Mouse (Mus musculus) neural tube, embryonic 15.5 days (tissue): ENCODE results near the gene Aars2. TPM values are rescaled to one million over a fixed set of nuclear protein-coding genes. Genes with fewer than 3 reads are reported as not detected.
A peak's percentile ranks its signal among the peaks of the same experiment; 100 is the strongest.

Experiments used
- ATAC-seq: fragments of 200-750 bp; cut with Nextera tagmentation; 2 replicates; pipeline ENCODE4 v1.8.0; 2017; ENCODE audit warnings: mild to moderate bottlenecking, moderate TSS enrichment, moderate library complexity; ENCODE audit not compliant: low FRiP score
- H3K27ac ChIP-seq: fragments of 300-500 bp; sonication (generic); replicated peaks from 2 replicates; pipeline ENCODE4 v1.5.1; 2015; ENCODE audit warnings: mild to moderate bottlenecking, inconsistent platforms
- H3K27me3 ChIP-seq: fragments of 300-500 bp; sonication (generic); replicated peaks from 2 replicates; pipeline ENCODE4 v1.6.1; 2015; ENCODE audit warnings: inconsistent platforms
- H3K36me3 ChIP-seq: fragments of 300-500 bp; sonication (generic); 2 replicates; pipeline ENCODE4 v1.6.1; 2015; ENCODE audit warnings: inconsistent platforms
- H3K4me1 ChIP-seq: fragments of 300-500 bp; sonication (generic); 2 replicates; pipeline ENCODE4 v1.6.1; 2015; ENCODE audit warnings: inconsistent platforms
- H3K4me2 ChIP-seq: fragments of 300-500 bp; sonication (generic); 2 replicates; pipeline ENCODE4 v1.6.1; 2015; ENCODE audit warnings: inconsistent platforms, mild to moderate bottlenecking, moderate library complexity
- H3K4me3 ChIP-seq: fragments of 300-500 bp; sonication (generic); replicated peaks from 2 replicates; pipeline ENCODE4 v1.5.1; 2015; ENCODE audit warnings: mild to moderate bottlenecking, inconsistent platforms
- H3K9ac ChIP-seq: fragments of 300-500 bp; sonication (generic); replicated peaks from 2 replicates; pipeline ENCODE4 v1.6.1; 2015; ENCODE audit warnings: mild to moderate bottlenecking, inconsistent platforms
- H3K9me3 ChIP-seq: fragments of 300-500 bp; sonication (generic); replicated peaks from 2 replicates; pipeline ENCODE4 v1.6.1; 2016; ENCODE audit warnings: inconsistent platforms
- WGBS: fragments of 180-500 bp; shearing (Covaris S2); methylation state at CpG from one replicate; pipeline ENCODE4 v1.1.7; 2015; ENCODE audit warnings: mixed read lengths; 5-methylcytosine and 5-hydroxymethylcytosine counted together
- polyA plus RNA-seq: library from polyadenylated mRNA; unstranded; fragments of >200 nt; fragmentation: Nextera tagmentation; extraction: Ambion mirVana; gene quantifications from 2 replicates; pipeline ENCODE4 v1.2.1, GENCODE M21; 2015

Gene Aars2
- polyA plus RNA-seq, 1 experiment from 2014 or later, result 18.0 TPM

DNA sequence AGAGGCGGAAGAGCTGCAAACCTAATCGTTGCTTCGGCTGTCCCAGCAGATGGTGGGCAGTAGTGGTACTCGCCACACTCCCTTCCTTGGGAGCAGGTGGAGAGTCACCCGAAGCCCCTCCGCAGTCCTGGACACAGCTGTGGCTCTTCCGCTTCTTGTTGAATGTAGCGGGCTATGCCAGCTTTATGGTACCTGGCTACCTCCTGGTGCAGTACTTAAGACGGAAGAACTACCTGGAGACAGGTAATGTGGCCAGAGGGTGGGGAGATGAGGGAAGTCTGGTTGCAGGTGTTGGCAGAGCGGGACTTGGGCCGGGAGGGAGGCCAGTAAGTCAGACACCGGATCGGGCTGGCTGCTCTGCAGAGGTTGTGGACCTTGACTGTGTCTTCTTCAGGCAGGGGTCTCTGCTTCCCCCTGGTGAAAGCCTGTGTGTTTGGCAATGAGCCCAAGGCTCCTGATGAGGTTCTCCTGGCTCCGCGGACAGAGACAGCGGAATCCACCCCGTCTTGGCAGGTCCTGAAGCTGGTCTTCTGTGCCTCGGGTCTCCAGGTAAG is 58.0 kb downstream of the Aars2 start:
- no peaks in the 10 kb centered on the region for H3K27me3 ChIP-seq
- peak overlapping the region; percentile 91 for H3K9ac ChIP-seq
- 9% methylated on average over 18 of the region's 18 CpGs for WGBS
- H3K4me1 ChIP-seq, result peaks cover 48% of the 10 kb centered on the region
- H3K4me3 ChIP-seq, result peak overlapping the region; percentile 83
- peaks cover 43% of the 10 kb centered on the region for H3K36me3 ChIP-seq
- no peaks in the 10 kb centered on the region for H3K9me3 ChIP-seq
- H3K27ac ChIP-seq, result peak overlapping the region; percentile 88
- ATAC-seq, result no peak; the same call in 1 of the 2 replicates
- H3K4me2 ChIP-seq, result peak overlapping the region; percentile 96

DNA sequence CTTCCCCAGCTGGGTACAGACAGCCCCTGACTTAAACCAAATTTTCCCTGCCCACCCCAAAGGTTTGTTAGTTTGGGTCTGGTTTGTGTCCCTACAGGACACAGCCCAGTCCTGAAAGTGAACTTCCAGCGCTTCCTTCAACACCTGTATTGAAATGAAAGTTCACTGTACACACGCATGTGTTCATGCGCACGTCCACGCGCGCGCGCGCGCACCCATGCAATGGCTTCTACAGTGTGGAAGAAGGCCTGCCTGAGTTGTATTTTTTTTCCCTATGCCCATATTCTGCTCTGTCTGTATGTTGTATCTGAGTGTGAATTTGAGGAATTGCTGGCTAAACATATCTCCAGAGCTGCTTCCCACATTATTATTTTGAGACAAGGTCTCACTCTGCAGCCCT is 58.5 kb downstream of the Aars2 start:
- Histone ChIP-seq H3K4me1 (peaks cover 53% of the 10 kb centered on the region), H3K27ac (no peak overlapping the region; the same call in 1 of the 2 replicates), H3K9me3 (no peaks in the 10 kb centered on the region), H3K27me3 (no peaks in the 10 kb centered on the region), H3K36me3 (peaks cover 48% of the 10 kb centered on the region), H3K9ac (peak overlapping the region; percentile 91), H3K4me2 (peak overlapping the region; percentile 96), H3K4me3 (peak overlapping the region; percentile 83)
- 93% methylated on average over 11 of the region's 11 CpGs for WGBS
- no peak for ATAC-seq

DNA sequence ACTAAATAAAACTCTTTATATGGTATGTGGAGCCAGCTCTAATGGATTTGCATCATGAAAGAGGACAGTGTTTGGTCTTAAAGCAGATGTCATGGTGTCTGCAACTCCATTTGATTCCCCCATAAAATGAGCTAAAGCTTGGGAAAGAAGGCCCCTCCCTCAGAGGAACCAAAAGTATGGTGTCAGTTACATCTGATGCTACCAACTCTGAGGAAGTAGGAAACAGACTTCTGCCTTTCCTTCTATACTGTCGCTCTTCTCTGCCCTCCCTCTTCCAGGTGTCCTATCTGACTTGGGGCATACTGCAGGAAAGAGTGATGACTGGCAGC is 59.4 kb downstream of the Aars2 start:
- no peak overlapping the region for H3K27ac ChIP-seq
- H3K4me2 ChIP-seq, result no peak overlapping the region
- peaks cover 57% of the 10 kb centered on the region for H3K36me3 ChIP-seq
- H3K9ac ChIP-seq, result no peak overlapping the region
- peaks cover 62% of the 10 kb centered on the region for H3K4me1 ChIP-seq
- no peaks in the 10 kb centered on the region for H3K27me3 ChIP-seq
- WGBS, result 73% methylated on average over 1 of the region's 1 CpGs
- H3K4me3 ChIP-seq, result no peak overlapping the region
- no peaks in the 10 kb centered on the region for H3K9me3 ChIP-seq
- ATAC-seq, result no peak

DNA sequence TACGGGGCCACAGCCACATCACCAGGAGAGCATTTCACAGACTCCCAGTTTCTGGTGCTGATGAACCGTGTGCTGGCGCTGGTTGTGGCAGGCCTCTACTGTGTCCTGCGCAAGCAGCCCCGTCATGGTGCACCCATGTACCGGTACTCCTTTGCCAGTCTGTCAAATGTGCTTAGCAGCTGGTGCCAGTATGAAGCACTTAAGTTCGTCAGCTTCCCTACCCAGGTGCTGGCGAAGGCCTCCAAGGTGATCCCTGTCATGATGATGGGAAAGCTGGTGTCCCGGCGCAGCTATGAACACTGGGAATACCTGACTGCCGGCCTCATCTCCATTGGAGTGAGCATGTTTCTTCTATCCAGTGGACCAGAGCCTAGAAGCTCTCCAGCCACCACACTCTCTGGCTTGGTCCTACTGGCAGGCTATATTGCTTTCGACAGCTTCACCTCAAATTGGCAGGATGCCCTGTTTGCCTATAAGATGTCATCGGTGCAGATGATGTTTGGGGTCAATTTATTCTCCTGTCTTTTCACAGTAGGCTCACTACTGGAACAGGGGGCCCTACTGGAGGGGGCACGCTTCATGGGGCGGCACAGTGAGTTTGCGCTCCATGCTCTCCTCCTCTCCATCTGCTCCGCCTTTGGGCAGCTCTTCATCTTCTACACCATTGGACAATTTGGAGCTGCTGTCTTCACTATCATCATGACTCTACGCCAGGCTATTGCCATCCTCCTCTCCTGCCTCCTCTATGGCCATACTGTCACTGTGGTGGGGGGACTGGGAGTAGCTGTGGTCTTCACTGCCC is 59.9 kb downstream of the Aars2 start:
- Histone ChIP-seq H3K9me3 (no peaks in the 10 kb centered on the region), H3K27ac (no peak overlapping the region; the same call in 1 of the 2 replicates), H3K9ac (no peak overlapping the region), H3K36me3 (peaks cover 62% of the 10 kb centered on the region), H3K4me1 (peaks cover 68% of the 10 kb centered on the region), H3K4me2 (no peak overlapping the region), H3K4me3 (no peak overlapping the region), H3K27me3 (no peaks in the 10 kb centered on the region)
- no peak for ATAC-seq
- WGBS, result 67% methylated on average over 18 of the region's 18 CpGs

DNA sequence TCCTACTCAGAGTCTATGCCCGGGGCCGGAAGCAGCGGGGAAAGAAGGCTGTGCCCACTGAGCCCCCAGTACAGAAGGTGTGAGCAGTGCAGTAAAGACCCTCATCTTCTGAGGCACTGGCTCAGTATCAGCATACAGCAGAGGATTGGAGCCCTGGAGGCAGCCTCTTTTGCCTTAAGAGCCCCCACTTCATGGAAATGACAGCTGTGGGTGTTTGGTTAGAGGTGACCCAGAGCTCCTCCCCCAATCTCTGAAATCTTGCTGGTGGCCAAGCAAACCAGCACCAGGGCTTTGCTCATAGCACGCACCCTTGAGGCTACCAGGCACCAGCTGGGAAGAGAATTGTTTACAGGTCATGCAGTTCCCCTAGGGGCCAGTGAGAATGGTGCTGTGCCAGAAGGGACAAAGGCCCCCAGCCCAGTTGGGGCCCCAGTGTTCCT is 60.5 kb downstream of the Aars2 start:
- Histone ChIP-seq H3K27ac (no peak overlapping the region; the same call in 1 of the 2 replicates), H3K9me3 (no peaks in the 10 kb centered on the region), H3K4me3 (no peak overlapping the region), H3K4me1 (peaks cover 72% of the 10 kb centered on the region), H3K27me3 (no peaks in the 10 kb centered on the region), H3K9ac (no peak overlapping the region), H3K36me3 (peaks cover 64% of the 10 kb centered on the region), H3K4me2 (no peak overlapping the region)
- no peak for ATAC-seq
- 20% methylated on average over 4 of the region's 4 CpGs for WGBS

DNA sequence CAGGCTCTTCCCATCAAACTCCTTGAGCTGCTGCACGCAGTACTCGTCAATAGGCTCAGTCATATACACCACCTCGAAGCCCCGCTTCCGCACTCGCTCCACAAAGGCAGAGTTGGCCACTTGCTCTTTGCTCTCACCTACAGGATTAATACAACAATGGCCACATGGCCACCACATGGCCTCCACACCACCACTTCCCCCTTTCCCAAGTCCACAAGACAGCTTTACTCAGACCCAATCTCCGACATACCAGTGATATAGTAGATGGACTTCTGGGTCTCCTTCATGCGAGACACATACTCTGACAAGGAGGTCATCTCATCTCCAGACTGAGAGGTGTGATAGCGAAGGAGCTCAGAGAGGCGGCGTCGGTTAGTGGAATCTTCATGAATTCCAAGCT is 62.3 kb downstream of the Aars2 start:
- Histone ChIP-seq H3K9me3 (no peaks in the 10 kb centered on the region), H3K4me1 (peaks cover 72% of the 10 kb centered on the region), H3K4me2 (no peak overlapping the region), H3K4me3 (no peak overlapping the region), H3K27me3 (no peaks in the 10 kb centered on the region), H3K27ac (no peak overlapping the region), H3K9ac (no peak overlapping the region), H3K36me3 (peaks cover 64% of the 10 kb centered on the region)
- 90% methylated on average over 12 of the region's 12 CpGs for WGBS
- ATAC-seq, result no peak

DNA sequence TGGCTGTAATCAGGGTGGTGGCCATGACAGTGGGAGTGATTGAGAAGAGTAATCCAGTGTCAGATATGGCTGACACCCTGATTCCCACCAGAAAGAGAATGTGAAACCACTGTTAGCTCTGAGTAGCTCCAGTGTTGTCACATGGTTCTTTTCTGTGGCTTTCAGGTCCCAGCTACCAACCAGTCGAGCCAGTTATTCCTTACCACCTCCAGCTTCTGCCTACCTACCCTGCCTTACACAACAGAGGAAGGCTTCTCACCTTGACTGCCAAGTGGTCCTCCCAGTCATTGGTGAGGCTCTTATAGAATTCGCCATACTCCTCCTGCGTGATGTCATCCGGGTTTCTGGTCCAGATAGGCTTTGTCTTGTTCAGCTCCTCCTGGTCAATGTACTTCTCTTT is 63.4 kb downstream of the Aars2 start:
- peaks cover 74% of the 10 kb centered on the region for H3K4me1 ChIP-seq
- no peaks in the 10 kb centered on the region for H3K27me3 ChIP-seq
- WGBS, result 86% methylated on average over 4 of the region's 4 CpGs
- ATAC-seq, result no peak
- no peak overlapping the region for H3K4me2 ChIP-seq
- peaks cover 64% of the 10 kb centered on the region for H3K36me3 ChIP-seq
- H3K9me3 ChIP-seq, result no peaks in the 10 kb centered on the region
- H3K9ac ChIP-seq, result no peak overlapping the region
- no peak overlapping the region for H3K27ac ChIP-seq
- no peak overlapping the region for H3K4me3 ChIP-seq

Other genes with a start within 250 kb of the Aars2 start
- 57.1 and 62.0 TPM in 2 replicates for gene Cdc5l, start 73.1 kb upstream of the Aars2 start, polyA plus RNA-seq
- 2.1 and 2.9 TPM in 2 replicates for gene Spats1, start 31.4 kb upstream of the Aars2 start, polyA plus RNA-seq
- 2.9 and 3.6 TPM in 2 replicates for gene Tcte1, start 16.6 kb downstream of the Aars2 start, polyA plus RNA-seq
- 21.2 and 25.6 TPM in 2 replicates for gene Tmem151b, start 42.8 kb downstream of the Aars2 start, polyA plus RNA-seq
- gene Nfkbie, start 48.9 kb downstream of the Aars2 start, polyA plus RNA-seq, result 4.8 and 10.1 TPM in 2 replicates
- gene Slc35b2, start 57.0 kb downstream of the Aars2 start, polyA plus RNA-seq, result 86.3 and 99.5 TPM in 2 replicates
- 1,466 and 1,575 TPM in 2 replicates for gene Hsp90ab1, start 66.4 kb downstream of the Aars2 start, polyA plus RNA-seq
- 42.8 and 77.5 TPM in 2 replicates for gene Slc29a1, start 92.8 kb downstream of the Aars2 start, polyA plus RNA-seq
- gene Mymx, start 95.3 kb downstream of the Aars2 start, polyA plus RNA-seq, result 1.5 and 1.6 TPM in 2 replicates
- gene Capn11, start 152.5 kb downstream of the Aars2 start, polyA plus RNA-seq, result 0.77 and 1.2 TPM in 2 replicates
- 129 and 132 TPM in 2 replicates for gene Mrpl14, start 179.5 kb downstream of the Aars2 start, polyA plus RNA-seq
- gene Tmem63b, start 180.1 kb downstream of the Aars2 start, polyA plus RNA-seq, result 123 and 145 TPM in 2 replicates
- gene 1600014C23Rik, start 227.0 kb downstream of the Aars2 start, polyA plus RNA-seq, result 0.40 TPM in 1 of 2 replicates, not detected in the other